Mouse (Mus musculus): ENCODE measurements at regions not wholly inside any gene's neighbourhood (a gene's known extent, or its start where the extent isn't known, plus 50 kb on each side); places are given as distances from the start of the nearest gene placed in this dataset.

DNA sequence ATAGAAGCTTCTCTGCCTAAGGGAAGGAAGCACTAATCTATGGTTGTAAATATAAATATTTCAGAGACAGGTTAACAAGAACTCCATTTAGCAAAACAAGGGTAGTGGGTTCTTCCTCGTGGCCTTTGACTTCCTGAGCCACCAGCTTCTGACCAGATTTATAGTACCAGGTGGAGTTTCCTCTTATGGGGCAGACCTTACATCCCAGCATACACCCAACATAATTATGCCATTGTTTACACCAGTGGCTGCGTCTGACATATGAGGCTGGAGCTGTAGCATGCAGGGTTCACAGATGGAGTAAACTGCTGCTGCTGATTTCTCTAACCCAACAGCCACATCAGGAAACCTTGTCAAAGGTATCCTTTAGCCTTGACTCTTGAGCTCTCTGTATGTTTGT, 75.5 kb downstream of the Trib2 start:
- Histone ChIP-seq H3K4me3 (ENCODE audit: control insufficient read depth in 1 of 2, insufficient read depth in 1 of 2, low read depth in 1 of 2, low read length in 2 of 2) (no peak overlapping the region), H3K4me1 (ENCODE audit: control insufficient read depth in 2 of 2, insufficient read depth in 2 of 2, low read length in 2 of 2) (peaks cover 0 to 8% of the 10 kb centered on the region in 2 experiments; a peak in 2 of 4 replicates), H3K36me3 (ENCODE audit: control insufficient read depth, insufficient read depth, low read length) (no peaks in the 10 kb centered on the region), H3K4me2 (ENCODE audit: low read length) (no peak overlapping the region), H3K9me3 (ENCODE audit: control insufficient read depth, low read length) (no peaks in the 10 kb centered on the region), H3K27ac (replicated peaks in 1 of 2; ENCODE audit: control insufficient read depth in 1 of 2, insufficient read depth in 1 of 2, low read depth in 2 of 2, low read length in 2 of 2) (peak overlapping the region in 1 of 2 experiments; percentile 39; a peak in 2 of 4 replicates), H3K27me3 (ENCODE audit: control insufficient read depth, insufficient read depth, low read length) (no peaks in the 10 kb centered on the region), H3K9ac (ENCODE audit: low read length) (no peak overlapping the region)
- 69% methylated on average over 2 of the region's 2 CpGs for WGBS
- no peak for ATAC-seq (ENCODE audit: insufficient number of reproducible peaks, insufficient read depth, low FRiP score, low read depth)

- no peak overlapping the region for H3K27ac ChIP-seq (replicated peaks in 1 of 2; ENCODE audit: control insufficient read depth in 1 of 2, insufficient read depth in 1 of 2, low read depth in 2 of 2, low read length in 2 of 2)
These were observed 77.7 kb downstream of the Trib2 start for GRCm38 (mm10) chr12:15738989-15739388.

DNA sequence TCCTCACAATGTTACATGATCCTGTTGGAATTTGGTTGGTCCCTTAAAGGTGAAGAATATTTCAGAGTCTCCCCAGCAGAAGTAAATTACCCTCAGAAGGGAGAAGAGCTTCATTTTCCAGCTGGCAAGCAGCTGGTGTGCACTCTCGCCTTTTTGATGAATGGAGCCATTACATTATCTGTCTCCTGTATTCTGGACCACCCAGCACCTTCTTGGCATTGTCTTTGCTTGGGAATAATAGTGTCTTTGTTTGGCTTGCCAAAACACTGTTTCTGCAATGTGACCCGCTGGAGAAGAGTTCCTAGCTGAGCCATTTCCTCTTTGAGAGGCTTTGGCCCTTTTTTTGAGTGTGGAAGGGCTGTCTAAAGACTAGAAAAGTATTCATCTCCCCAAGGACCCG, 85.5 kb downstream of the Trib2 start:
- Histone ChIP-seq H3K9ac (ENCODE audit: low read length) (no peak overlapping the region), H3K4me2 (ENCODE audit: low read length) (no peak overlapping the region), H3K27me3 (ENCODE audit: control insufficient read depth, insufficient read depth, low read length) (no peaks in the 10 kb centered on the region), H3K4me1 (ENCODE audit: control insufficient read depth in 2 of 2, insufficient read depth in 2 of 2, low read length in 2 of 2) (no peaks in the 10 kb centered on the region), H3K36me3 (ENCODE audit: control insufficient read depth, insufficient read depth, low read length) (no peaks in the 10 kb centered on the region), H3K9me3 (ENCODE audit: control insufficient read depth, low read length) (no peaks in the 10 kb centered on the region), H3K4me3 (ENCODE audit: control insufficient read depth in 1 of 2, insufficient read depth in 1 of 2, low read depth in 1 of 2, low read length in 2 of 2) (no peak overlapping the region), H3K27ac (replicated peaks in 1 of 2; ENCODE audit: control insufficient read depth in 1 of 2, insufficient read depth in 1 of 2, low read depth in 2 of 2, low read length in 2 of 2) (no peak overlapping the region)
- WGBS: 59% methylated on average over 3 of the region's 3 CpGs
- ATAC-seq (ENCODE audit: insufficient number of reproducible peaks, insufficient read depth, low FRiP score, low read depth): no peak

More at GRCm38 (mm10) chr12:15738989-15739388, 77.7 kb downstream of the Trib2 start:
- Histone ChIP-seq H3K4me1 (ENCODE audit: control insufficient read depth in 2 of 2, insufficient read depth in 2 of 2, low read length in 2 of 2) (peaks cover 0 to 8% of the 10 kb centered on the region in 2 experiments; a peak in 2 of 4 replicates), H3K9ac (ENCODE audit: low read length) (no peak overlapping the region), H3K9me3 (ENCODE audit: control insufficient read depth, low read length) (no peaks in the 10 kb centered on the region), H3K4me2 (ENCODE audit: low read length) (no peak overlapping the region), H3K27me3 (ENCODE audit: control insufficient read depth, insufficient read depth, low read length) (no peaks in the 10 kb centered on the region), H3K36me3 (ENCODE audit: control insufficient read depth, insufficient read depth, low read length) (no peaks in the 10 kb centered on the region), H3K4me3 (ENCODE audit: control insufficient read depth in 1 of 2, insufficient read depth in 1 of 2, low read depth in 1 of 2, low read length in 2 of 2) (no peak overlapping the region)
- ATAC-seq (ENCODE audit: insufficient number of reproducible peaks, insufficient read depth, low FRiP score, low read depth): peak; percentile 35; the same call in 1 of the 2 replicates
- WGBS: 60% methylated on average over 4 of the region's 4 CpGs

DNA sequence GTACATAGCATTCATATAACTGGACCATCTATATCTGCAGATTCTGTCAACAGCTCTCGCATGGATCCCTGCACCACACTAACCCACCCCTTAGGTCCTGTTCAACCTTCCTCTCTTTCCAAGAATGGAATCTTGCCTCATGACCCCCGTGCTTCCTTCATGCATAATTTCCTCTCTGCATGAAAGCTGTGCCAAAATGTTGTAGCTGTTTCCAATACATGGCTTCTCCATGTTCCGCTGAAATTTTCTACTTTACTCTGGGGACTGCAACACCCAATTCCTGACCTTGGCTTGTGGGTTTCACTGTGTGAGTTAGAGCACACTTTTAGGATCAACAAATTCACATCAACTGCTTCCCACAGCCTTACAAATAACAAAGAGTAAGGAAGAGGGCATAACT, 87.0 kb downstream of the Trib2 start:
- H3K4me3 ChIP-seq (ENCODE audit: control insufficient read depth in 1 of 2, insufficient read depth in 1 of 2, low read depth in 1 of 2, low read length in 2 of 2): no peak overlapping the region
- WGBS: 62% methylated on average over 3 of the region's 3 CpGs
- H3K9me3 ChIP-seq (ENCODE audit: control insufficient read depth, low read length): no peaks in the 10 kb centered on the region
- no peak overlapping the region for H3K4me2 ChIP-seq (ENCODE audit: low read length)
- no peak overlapping the region for H3K27ac ChIP-seq (replicated peaks in 1 of 2; ENCODE audit: control insufficient read depth in 1 of 2, insufficient read depth in 1 of 2, low read depth in 2 of 2, low read length in 2 of 2)
- H3K9ac ChIP-seq (ENCODE audit: low read length): no peak overlapping the region
- ATAC-seq (ENCODE audit: insufficient number of reproducible peaks, insufficient read depth, low FRiP score, low read depth): 0 out of 2 replicates have a peak, but pooled peaks have one; percentile 35
- H3K4me1 ChIP-seq (ENCODE audit: control insufficient read depth in 2 of 2, insufficient read depth in 2 of 2, low read length in 2 of 2): no peaks in the 10 kb centered on the region
- H3K36me3 ChIP-seq (ENCODE audit: control insufficient read depth, insufficient read depth, low read length): no peaks in the 10 kb centered on the region
- no peaks in the 10 kb centered on the region for H3K27me3 ChIP-seq (ENCODE audit: control insufficient read depth, insufficient read depth, low read length)

DNA sequence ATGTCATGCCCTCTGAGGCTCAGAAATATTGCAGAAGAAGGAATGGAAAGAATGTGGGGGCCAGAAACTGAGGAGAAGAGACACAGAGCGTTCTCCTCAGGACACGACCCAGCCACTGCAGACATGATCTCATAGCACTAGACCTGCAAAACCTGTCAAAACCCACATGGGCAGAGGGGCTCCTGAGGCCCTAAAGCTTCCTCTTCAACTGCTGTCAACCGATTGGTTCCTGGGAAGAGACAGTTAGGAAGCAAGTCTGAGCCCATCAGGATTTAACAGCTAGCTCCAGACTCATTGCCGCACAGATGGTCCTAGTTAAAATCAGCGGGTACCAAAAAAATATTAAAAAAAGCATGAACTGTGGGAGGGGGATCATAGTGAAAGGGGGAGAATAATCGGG, 93.2 kb downstream of the Trib2 start:
- H3K27me3 ChIP-seq (ENCODE audit: control insufficient read depth, insufficient read depth, low read length): no peaks in the 10 kb centered on the region
- no peak for ATAC-seq (ENCODE audit: insufficient number of reproducible peaks, insufficient read depth, low FRiP score, low read depth)
- H3K36me3 ChIP-seq (ENCODE audit: control insufficient read depth, insufficient read depth, low read length): no peaks in the 10 kb centered on the region
- H3K9me3 ChIP-seq (ENCODE audit: control insufficient read depth, low read length): no peaks in the 10 kb centered on the region
- no peak overlapping the region for H3K27ac ChIP-seq (replicated peaks in 1 of 2; ENCODE audit: control insufficient read depth in 1 of 2, insufficient read depth in 1 of 2, low read depth in 2 of 2, low read length in 2 of 2)
- 50% methylated on average over 6 of the region's 6 CpGs for WGBS
- H3K9ac ChIP-seq (ENCODE audit: low read length): no peak overlapping the region
- H3K4me2 ChIP-seq (ENCODE audit: low read length): no peak overlapping the region
- no peak overlapping the region for H3K4me3 ChIP-seq (ENCODE audit: control insufficient read depth in 1 of 2, insufficient read depth in 1 of 2, low read depth in 1 of 2, low read length in 2 of 2)
- peaks cover 3 to 12% of the 10 kb centered on the region in 2 experiments for H3K4me1 ChIP-seq (ENCODE audit: control insufficient read depth in 2 of 2, insufficient read depth in 2 of 2, low read length in 2 of 2)

GRCm38 (mm10) chr12:15722161-15722560, 94.6 kb downstream of the Trib2 start:
- no peaks in the 10 kb centered on the region for H3K36me3 ChIP-seq (ENCODE audit: control insufficient read depth, insufficient read depth, low read length)
- 81% methylated on average over 2 of the region's 2 CpGs for WGBS

DNA sequence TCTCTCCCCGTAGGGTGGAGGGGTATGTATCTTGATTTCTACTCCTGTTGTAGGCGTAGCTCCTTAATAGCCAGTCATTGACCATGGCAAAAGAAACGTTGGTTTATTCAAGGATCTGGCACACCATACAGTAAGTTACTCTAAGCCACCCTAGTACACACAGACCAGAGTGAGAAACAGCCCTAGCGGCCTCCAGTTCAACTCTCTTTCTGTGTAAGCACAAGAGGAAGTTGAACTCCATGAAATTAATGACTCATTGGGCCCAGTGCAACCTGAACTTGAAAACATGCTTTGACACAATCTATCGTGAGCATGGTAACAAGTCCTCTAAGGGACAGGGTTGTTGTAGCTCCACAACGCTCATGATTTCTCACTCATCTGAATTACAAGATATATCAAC, 96.6 kb downstream of the Trib2 start:
- Histone ChIP-seq H3K9ac (ENCODE audit: low read length) (no peak overlapping the region), H3K27me3 (ENCODE audit: control insufficient read depth, insufficient read depth, low read length) (no peaks in the 10 kb centered on the region), H3K36me3 (ENCODE audit: control insufficient read depth, insufficient read depth, low read length) (no peaks in the 10 kb centered on the region), H3K9me3 (ENCODE audit: control insufficient read depth, low read length) (no peaks in the 10 kb centered on the region), H3K4me1 (ENCODE audit: control insufficient read depth in 2 of 2, insufficient read depth in 2 of 2, low read length in 2 of 2) (peaks cover 6 to 18% of the 10 kb centered on the region in 2 experiments), H3K4me2 (ENCODE audit: low read length) (no peak overlapping the region), H3K27ac (replicated peaks in 1 of 2; ENCODE audit: control insufficient read depth in 1 of 2, insufficient read depth in 1 of 2, low read depth in 2 of 2, low read length in 2 of 2) (no peak overlapping the region), H3K4me3 (ENCODE audit: control insufficient read depth in 1 of 2, insufficient read depth in 1 of 2, low read depth in 1 of 2, low read length in 2 of 2) (no peak overlapping the region)
- WGBS: 86% methylated on average over 6 of the region's 6 CpGs
- no peak for ATAC-seq (ENCODE audit: insufficient number of reproducible peaks, insufficient read depth, low FRiP score, low read depth)

More at GRCm38 (mm10) chr12:15722161-15722560, 94.6 kb downstream of the Trib2 start:
- no peak overlapping the region for H3K27ac ChIP-seq (replicated peaks in 1 of 2; ENCODE audit: control insufficient read depth in 1 of 2, insufficient read depth in 1 of 2, low read depth in 2 of 2, low read length in 2 of 2)
- no peak overlapping the region for H3K4me2 ChIP-seq (ENCODE audit: low read length)
- no peak overlapping the region for H3K4me3 ChIP-seq (ENCODE audit: control insufficient read depth in 1 of 2, insufficient read depth in 1 of 2, low read depth in 1 of 2, low read length in 2 of 2)
- H3K9me3 ChIP-seq (ENCODE audit: control insufficient read depth, low read length): no peaks in the 10 kb centered on the region
- ATAC-seq (ENCODE audit: insufficient number of reproducible peaks, insufficient read depth, low FRiP score, low read depth): no peak
- no peaks in the 10 kb centered on the region for H3K27me3 ChIP-seq (ENCODE audit: control insufficient read depth, insufficient read depth, low read length)
- H3K9ac ChIP-seq (ENCODE audit: low read length): no peak overlapping the region
- H3K4me1 ChIP-seq (ENCODE audit: control insufficient read depth in 2 of 2, insufficient read depth in 2 of 2, low read length in 2 of 2): peaks cover 6 to 18% of the 10 kb centered on the region in 2 experiments

DNA sequence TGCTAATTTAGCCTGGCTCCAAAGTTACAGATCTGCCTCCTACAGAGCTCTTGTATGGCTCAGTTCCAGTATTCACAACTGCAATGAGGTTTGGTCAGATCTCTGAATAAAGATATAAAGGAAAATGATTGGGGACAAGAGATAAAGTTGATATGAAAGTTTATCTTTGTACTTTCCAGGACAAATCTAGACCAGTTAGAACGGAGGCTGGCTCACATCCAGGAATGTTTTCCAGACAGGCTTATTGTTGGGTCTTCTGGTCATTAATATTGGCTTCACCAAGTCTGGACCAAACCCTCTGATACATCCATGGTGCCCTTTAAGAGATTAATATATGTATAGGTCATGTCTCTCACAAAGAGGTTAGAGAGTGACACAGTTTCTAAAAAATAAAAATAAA, 97.9 kb downstream of the Trib2 start:
- Histone ChIP-seq H3K36me3 (ENCODE audit: control insufficient read depth, insufficient read depth, low read length) (no peaks in the 10 kb centered on the region), H3K27ac (replicated peaks in 1 of 2; ENCODE audit: control insufficient read depth in 1 of 2, insufficient read depth in 1 of 2, low read depth in 2 of 2, low read length in 2 of 2) (peak overlapping the region in 1 of 2 experiments; percentile 53; a peak in 2 of 4 replicates)

More for the DNA sequence above, 97.9 kb downstream of the Trib2 start:
- Histone ChIP-seq H3K27me3 (ENCODE audit: control insufficient read depth, insufficient read depth, low read length) (no peaks in the 10 kb centered on the region), H3K4me2 (ENCODE audit: low read length) (no peak overlapping the region), H3K9me3 (ENCODE audit: control insufficient read depth, low read length) (no peaks in the 10 kb centered on the region), H3K9ac (ENCODE audit: low read length) (no peak overlapping the region), H3K4me3 (ENCODE audit: control insufficient read depth in 1 of 2, insufficient read depth in 1 of 2, low read depth in 1 of 2, low read length in 2 of 2) (no peak overlapping the region), H3K4me1 (ENCODE audit: control insufficient read depth in 2 of 2, insufficient read depth in 2 of 2, low read length in 2 of 2) (peaks cover 6 to 18% of the 10 kb centered on the region in 2 experiments)
- ATAC-seq (ENCODE audit: insufficient number of reproducible peaks, insufficient read depth, low FRiP score, low read depth): no peak
- WGBS: 37% methylated on average over 1 of the region's 1 CpGs

All from heart, embryonic 14.5 days (tissue).